Mouse (Mus musculus): ENCODE data around the gene Ctnnd2.

Ctnnd2 gene

DNA sequence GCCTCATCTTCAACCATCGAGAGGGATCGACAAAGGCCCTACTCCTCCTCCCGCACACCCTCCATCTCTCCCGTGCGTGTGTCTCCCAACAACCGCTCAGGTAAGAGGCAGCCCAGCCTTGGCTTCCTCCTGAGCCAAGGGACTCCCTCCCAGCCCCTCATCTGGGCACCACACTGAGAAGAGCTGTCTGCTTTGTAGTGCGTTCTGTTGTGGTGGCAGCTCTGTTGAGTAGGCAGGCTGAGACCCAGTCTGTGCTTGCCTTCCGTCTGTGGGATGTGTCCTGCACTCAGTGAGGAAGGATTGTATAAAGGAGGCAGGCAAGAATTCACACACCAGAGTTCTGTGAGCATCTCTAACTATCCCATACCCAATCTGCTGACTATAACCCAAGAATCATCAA is 832.6 kb downstream of the Ctnnd2 start:
- DNase-seq = no peak

DNA sequence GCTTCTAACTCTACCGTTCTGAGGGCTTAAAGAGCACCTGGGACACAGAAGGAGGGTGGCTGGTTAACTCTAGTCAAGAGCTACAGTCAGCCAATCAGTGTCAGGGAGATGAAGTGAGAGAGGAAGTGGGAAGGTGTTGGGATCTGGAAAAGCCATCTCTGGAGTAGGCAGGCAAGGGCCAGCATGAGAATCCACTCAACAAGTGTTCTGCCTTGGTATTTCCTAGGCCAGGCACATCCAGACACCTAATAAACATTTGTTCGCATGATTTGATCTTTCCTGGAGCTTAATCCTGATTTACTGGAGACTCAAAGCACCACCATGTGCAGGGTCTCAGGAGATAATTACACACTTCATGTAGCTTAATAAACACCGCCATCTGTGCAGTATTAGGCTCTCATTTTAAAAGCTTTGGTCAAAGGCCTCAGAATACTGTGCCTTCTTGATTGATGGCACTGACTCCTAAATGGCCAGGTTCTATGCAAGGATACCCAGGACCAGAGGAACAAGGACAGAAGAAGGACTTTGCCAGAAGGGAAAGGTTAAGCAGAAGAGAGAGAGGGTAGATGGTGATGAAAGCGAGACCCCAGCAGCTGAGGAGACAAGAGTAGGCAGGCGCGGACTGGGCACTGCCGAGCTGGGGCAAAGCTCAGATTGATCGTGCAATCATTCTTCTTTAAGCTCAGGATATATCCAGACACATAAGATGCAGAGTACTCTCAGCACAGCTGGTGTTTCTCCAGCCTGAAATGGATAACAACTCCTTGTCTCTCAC is 833.8 kb downstream of the Ctnnd2 start:
- DNase-seq = no peak

GRCm38 (mm10) chr15:31006825-31007157 is 834.4 kb downstream of the Ctnnd2 start:
- no peak for DNase-seq

GRCm38 (mm10) chr15:31008594-31008993 is 836.2 kb downstream of the Ctnnd2 start:
- DNase-seq = no peak

- no peak for DNase-seq
Measured at GRCm38 (mm10) chr15:31020769-31021168, 848.4 kb downstream of the Ctnnd2 start.

DNA sequence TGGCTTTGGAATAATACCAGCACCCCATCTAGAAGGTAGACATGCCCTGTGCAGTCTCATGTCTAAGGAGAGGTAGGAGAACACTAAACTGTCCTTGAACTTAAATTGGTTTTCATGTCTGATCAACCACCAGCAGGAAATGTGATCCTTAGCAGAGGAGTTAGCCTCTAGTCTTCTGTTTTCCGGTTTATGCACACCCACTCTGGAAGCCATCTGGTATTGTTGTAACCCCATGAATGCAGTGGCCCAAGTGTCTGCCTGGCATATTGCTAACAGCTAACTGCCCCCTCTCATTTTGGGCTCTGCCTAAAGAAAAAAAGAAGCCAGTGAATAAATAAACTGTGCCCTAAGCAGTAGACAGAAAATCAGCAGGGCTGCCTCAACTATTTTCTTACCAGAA is 849.6 kb downstream of the Ctnnd2 start:
- no peak for DNase-seq

DNA sequence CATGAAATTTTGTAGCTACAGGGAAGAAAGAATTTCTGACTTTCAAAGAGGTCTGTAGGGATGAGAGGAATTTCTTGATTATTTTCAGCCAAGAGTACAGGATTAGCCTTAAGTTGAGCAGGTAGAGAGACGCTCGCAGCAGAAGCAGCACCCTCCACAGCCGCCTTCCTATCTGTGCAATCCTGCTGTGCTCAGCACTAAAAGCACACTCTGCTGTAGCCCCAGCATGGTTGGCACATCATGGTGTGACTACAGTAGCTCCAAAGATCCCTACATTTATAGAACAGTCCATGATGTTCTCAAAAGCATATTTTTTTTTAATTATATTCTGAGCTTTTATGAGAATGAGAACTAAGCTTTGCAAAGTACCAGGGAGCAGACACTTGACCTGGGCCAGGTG is 850.1 kb downstream of the Ctnnd2 start:
- DNase-seq = no peak

DNA sequence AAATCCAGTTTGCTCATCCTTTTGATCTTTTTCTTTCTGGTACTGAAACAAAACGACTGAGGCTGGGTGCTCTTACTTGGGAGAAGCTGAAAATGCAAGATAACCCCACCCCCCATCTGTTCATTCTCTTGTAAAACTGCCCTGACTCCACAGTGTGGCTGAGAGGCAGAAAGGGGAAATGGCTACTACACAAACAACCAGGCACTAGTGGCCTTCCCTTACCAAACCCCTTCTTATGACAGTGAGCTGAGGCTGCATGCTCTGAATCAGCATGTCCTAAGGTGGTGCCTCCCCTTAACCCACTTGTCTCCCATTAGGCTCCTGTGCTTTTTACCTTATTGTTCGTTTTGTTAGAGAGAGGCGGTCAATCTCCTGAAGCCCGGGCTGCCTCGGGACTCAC is 851.4 kb downstream of the Ctnnd2 start:
- no peak for DNase-seq

DNA sequence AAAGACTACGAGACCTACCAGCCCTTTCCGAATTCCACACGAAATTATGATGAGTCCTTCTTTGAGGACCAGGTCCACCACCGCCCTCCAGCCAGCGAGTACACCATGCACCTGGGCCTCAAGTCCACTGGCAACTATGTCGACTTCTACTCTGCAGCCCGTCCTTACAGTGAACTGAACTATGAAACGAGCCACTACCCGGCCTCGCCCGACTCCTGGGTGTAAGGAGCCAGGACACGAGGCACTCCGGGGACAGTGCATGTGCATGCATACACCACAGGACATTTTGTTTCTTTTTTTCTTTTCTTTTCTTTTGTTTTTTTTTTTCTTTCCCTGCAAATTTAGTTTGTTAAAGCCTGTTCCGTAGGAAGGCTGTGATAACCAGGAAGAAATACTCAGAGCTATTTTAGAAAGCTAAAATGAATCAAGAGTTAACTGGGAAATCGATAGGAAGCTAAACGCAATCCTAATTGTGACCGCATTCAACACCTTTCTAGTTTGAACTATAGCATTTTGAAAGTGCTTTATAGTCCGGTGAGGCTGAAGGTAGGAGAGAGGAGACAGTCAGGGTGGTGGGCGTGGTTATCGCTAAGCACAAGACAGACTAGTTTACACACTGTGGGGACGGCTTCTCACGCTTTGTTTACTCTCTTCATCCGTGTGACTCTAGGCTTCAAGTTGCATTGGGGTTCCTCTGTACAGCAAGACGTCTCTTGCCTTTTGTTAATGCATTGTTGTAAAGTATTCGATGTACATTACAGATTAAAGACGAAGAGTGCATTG is 855.2 kb downstream of the Ctnnd2 start:
- no peak for DNase-seq

DNA sequence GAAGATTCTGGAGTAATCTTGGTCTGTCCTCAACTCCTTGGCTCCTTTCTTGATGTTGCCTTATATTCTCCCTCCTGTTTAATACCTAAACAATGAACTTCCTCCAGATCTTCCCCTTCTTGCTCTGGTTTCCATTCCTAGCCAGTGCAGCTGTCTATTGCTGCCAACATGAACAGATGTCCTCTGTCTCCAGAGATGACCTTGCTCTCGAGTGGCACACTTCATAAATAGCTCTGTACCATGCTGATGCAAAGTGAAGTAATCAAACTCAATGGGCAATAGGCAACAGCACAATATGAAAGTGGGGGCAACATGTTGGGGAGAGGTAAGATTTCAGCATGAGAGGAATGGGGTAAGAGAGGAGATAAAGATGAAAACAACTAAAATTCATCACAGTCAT is 872.6 kb downstream of the Ctnnd2 start:
- no peak for DNase-seq

DNA sequence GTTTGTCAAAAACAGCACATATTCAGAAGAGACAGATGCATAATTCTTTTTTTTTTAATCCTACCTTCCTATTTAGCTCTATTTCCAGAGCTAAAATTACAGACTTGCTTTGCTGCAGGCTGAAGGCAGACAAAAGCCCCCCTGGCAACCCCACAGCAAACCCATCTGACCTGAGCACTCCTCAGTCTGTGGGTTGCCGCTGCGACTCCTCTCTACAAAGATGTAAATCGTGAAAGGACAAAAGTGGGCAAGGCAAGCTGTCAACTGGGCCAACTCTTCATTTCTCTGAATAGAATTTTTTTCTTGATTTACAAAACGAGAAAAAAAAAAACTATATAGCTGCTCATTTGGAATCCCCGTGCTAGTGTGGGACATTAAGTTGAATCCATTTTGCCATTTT is 879.1 kb downstream of the Ctnnd2 start:
- DNase-seq = no peak

DNA sequence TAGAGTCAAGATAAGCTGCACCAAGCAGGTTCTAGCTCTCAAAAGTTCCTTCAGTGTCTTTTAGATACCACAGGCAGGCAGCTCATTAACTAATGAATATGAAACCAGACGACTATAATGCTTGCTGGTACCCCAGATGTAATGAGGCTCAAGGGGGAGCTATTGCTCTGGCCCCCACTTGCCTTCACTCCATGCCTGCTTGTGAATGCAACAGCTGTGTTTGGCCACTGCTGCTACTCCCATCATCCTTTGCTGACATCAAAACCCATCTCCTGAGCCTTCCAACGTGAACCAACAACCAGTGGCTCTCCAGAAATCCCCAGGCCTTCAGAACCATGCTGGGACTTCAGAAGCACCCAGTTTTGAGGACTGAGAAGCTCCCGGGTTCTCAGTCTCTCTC is 883.8 kb downstream of the Ctnnd2 start:
- DNase-seq = no peak

DNA sequence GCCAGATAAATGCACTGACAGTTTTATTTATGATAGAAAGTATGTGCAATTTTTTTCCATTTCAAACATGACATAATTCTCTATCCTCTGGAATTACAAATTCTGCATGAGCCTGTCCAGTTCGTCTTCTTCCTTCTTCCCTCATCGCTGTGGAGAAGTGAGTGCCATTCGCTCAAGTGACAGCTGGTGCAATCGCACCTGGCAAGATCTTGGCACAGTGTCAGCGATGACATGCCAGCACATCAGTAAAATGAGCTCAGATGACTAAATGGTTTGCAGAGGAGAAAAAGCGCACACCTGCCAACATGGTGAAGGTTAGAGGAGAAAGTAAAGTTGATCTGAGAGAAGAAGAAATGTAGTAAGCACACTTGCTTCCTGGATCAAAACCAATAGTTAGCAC is 885.9 kb downstream of the Ctnnd2 start:
- no peak for DNase-seq

DNA sequence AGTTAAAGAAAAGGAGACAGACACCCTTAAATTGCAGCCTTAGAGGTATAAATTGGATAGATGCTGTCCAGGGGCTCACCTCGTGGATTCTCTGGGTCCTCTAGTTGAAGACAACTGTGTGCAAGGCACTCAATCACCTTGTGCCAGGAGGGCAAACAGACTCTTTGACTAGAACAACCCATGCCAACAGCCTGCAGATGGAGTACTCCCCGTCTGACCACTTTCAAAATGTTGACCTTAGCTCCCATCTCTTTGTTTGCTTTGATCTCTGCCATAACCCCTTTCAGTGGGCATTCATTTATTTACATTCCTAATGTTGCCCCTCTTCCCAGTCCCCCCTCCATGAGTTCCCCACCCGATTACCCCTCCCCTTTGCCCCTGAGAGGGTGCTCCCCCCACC is 891.3 kb downstream of the Ctnnd2 start:
- DNase-seq = no peak

GRCm38 (mm10) chr15:31068127-31068526 is 895.7 kb downstream of the Ctnnd2 start:
- DNase-seq = no peak

- no peak for DNase-seq
Measured at GRCm38 (mm10) chr15:31070311-31070710, 897.9 kb downstream of the Ctnnd2 start.
